Mouse (Mus musculus): ENCODE measurements around the gene Sh3gl2.

DNA sequence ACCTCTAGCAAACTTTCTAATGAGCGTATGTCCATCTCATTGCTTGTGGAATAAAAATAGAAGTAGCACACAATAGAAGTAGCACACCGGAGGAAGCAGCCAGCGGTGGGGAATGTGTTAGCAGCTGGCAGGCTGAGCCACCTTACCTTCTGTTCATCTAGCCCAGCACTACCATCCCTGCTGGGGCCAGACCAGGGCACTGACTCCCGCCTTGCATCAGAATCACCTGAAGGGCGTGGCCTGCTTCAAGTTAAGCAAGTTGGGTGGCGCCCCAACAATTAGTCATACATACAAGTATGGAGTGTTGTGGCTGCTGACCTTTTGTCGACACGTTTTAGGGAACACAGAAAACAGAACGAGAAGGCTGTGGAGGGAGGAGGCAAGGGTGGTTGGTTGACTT lies 6.5 kb upstream of the Sh3gl2 start:
- TF ChIP-seq CTCF (IDR thresholded peaks at IDR 0.05; ENCODE audit: extremely low read depth, insufficient read depth, low read length) = no peak
- no peak for TF ChIP-seq POLR2A (IDR thresholded peaks at IDR 0.05; ENCODE audit: extremely low read depth, insufficient read depth, low read length)
